Mouse (Mus musculus) forebrain, embryonic 10.5 days (tissue): Measurements from ENCODE around the gene Htr1a. TPM values are rescaled to one million over a fixed set of nuclear protein-coding genes. Genes with fewer than 3 reads are reported as not detected.

Experiments used
- polyA plus RNA-seq: library from polyadenylated mRNA; unstranded; fragments of >200 nt; fragmentation: Nextera tagmentation; extraction: Ambion mirVana; gene quantifications from 2 replicates; pipeline ENCODE4 v1.2.1, GENCODE M21; 2016

Htr1a gene
- polyA plus RNA-seq, 1 experiment from 2014 or later = not detected

Other genes with a start within 250 kb of the Htr1a start
- gene Rnf180, start 148.8 kb upstream of the Htr1a start, polyA plus RNA-seq = 6.4 and 6.6 TPM in 2 replicates